Mouse (Mus musculus) E14TG2a.4 (cell line): ENCODE measurements around the gene Vav1.
A peak's percentile ranks its signal among the peaks of the same experiment; 100 is the strongest.

Experiments
- H3K27me3 ChIP-seq: 2 replicates; pipeline ENCODE4 v1.6.1; 2014; ENCODE audit warnings: low read length, control low read depth; ENCODE audit not compliant: insufficient read depth
- H3K36me3 ChIP-seq: 2 replicates; pipeline ENCODE4 v1.6.1; 2014; ENCODE audit warnings: low read length, control low read depth; ENCODE audit not compliant: insufficient read depth
- H3K4me1 ChIP-seq: replicated peaks from 2 replicates; pipeline ENCODE4 v1.6.1; 2014; ENCODE audit warnings: low read depth, low read length, control low read depth
- H3K4me3 ChIP-seq: replicated peaks from 2 replicates; pipeline ENCODE4 v1.5.1; 2014; ENCODE audit warnings: mild to moderate bottlenecking, low read length
- H3K9me3 ChIP-seq: 2 replicates; pipeline ENCODE4 v1.6.1; 2014; ENCODE audit warnings: low read length, control low read depth
- CTCF ChIP-seq: conservative IDR thresholded peaks from 2 replicates; pipeline ENCODE4 v1.5.1; 2014; ENCODE audit warnings: low read length
- NANOG ChIP-seq: IDR thresholded peaks from 2 replicates; pipeline ENCODE4 v1.6.1; 2014; ENCODE audit warnings: borderline replicate concordance, low read length, mixed read lengths
- POU5F1 ChIP-seq: IDR thresholded peaks from 2 replicates; pipeline ENCODE4 v1.6.1; 2014; ENCODE audit warnings: low read length, borderline replicate concordance

The Vav1 gene

DNA sequence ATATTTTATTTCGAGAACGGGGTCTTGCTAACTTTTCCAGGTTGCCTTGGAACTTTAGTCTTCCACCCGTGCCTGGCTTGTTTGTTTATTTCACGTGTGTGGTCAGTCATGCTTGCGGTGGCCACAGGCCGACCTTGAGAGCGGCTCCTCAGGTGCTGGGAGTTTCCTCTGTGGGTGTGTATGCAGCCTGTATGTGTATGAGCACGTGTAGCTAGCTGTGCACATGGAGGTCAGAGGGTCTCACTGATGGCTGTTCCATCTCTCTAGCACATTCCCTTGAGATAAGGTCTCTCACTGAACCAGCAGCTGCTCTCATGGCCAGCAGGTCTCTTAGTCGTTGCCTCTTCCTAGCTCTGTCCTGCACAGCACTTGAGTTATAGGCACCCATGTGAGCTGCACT, 18.5 kb upstream of the Vav1 start:
- Histone ChIP-seq H3K4me3 (no peak overlapping the region), H3K4me1 (peaks cover 78% of the 10 kb centered on the region)
- no peak for TF ChIP-seq CTCF
- no peak for TF ChIP-seq POU5F1
- no peak for TF ChIP-seq NANOG

DNA sequence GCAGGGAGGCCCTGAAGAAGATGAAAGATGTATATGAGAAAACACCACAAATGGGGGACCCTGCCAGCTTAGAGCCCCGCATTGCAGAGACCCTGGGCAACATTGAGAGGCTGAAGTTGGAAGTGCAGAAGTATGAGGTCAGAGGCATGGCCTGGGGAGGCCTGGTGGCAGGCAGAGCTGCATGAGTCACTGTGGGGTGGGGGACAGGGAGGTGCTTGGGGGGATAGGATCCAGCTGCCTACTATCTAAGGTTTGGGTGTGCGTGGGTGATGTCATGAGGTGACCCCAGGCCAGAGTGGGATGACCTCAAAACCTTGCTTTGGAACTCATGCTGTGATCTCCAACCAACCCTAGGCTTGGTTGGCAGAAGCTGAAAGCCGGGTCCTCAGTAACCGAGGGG, 17.6 kb upstream of the Vav1 start:
- H3K36me3 ChIP-seq: peaks cover 81% of the 10 kb centered on the region
- TF ChIP-seq NANOG (no peak), POU5F1 (no peak), CTCF (no peak)
- H3K4me1 ChIP-seq: peaks cover 82% of the 10 kb centered on the region
- no peaks in the 10 kb centered on the region for H3K9me3 ChIP-seq
- H3K27me3 ChIP-seq: no peaks in the 10 kb centered on the region
- no peak overlapping the region; the same call in 1 of the 2 replicates for H3K4me3 ChIP-seq

More for the DNA sequence above, 18.5 kb upstream of the Vav1 start:
- no peaks in the 10 kb centered on the region for H3K9me3 ChIP-seq
- H3K36me3 ChIP-seq: peaks cover 90% of the 10 kb centered on the region
- no peaks in the 10 kb centered on the region for H3K27me3 ChIP-seq

DNA sequence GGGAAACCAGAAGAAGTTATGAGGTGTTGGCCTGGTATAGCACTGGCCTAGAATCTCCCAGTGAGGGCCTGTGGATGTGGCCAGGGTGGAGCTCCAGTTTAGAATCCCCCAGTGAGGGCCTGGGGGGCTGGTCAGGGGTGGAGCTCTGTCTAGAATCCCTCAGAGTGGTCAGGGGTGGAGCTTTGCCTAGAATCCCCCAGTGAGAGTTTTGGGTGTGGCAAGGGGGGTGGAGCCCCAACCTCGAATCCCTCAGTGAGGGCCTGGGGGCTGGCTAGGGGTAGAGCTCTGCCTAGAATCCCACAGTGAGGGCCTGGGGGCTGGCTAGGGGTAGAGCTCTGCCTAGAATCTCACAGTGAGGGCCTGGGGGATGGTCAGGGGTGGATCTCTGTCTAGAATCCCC, 17.1 kb upstream of the Vav1 start:
- H3K4me1 ChIP-seq: peaks cover 81% of the 10 kb centered on the region
- H3K4me3 ChIP-seq: no peak overlapping the region; the same call in 1 of the 2 replicates
- H3K9me3 ChIP-seq: no peaks in the 10 kb centered on the region
- TF ChIP-seq CTCF (no peak), NANOG (no peak), POU5F1 (no peak)
- peaks cover 76% of the 10 kb centered on the region for H3K36me3 ChIP-seq
- H3K27me3 ChIP-seq: no peaks in the 10 kb centered on the region

- TF ChIP-seq POU5F1: no peak
- TF ChIP-seq NANOG: no peak
- no peak for TF ChIP-seq CTCF
- Histone ChIP-seq H3K9me3 (no peaks in the 10 kb centered on the region), H3K27me3 (no peaks in the 10 kb centered on the region), H3K4me3 (no peak overlapping the region), H3K36me3 (peaks cover 65% of the 10 kb centered on the region), H3K4me1 (peaks cover 74% of the 10 kb centered on the region)
Observed at GRCm38 (mm10) chr17:57262901-57263550, 15.9 kb upstream of the Vav1 start.

DNA sequence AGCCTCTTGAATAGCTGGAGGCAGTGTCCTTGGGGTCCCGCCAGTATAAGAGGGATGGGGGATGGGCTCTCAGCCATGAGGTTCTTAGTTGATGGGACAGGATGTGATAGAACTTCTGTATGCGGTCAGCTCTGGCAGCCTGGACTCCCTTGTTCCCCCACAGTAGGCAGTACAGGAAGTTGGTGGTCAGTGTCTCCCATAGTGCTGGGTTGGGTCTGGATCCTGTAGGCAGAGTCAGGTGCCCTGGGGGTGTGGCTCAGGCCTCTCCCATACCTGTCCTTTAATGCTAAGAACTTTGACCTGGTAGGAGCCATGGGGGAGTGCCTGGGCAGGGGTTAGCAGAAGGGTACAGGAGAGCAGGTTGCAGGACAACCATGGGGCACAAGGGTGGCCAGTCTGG, 14.7 kb upstream of the Vav1 start:
- Histone ChIP-seq H3K36me3 (peaks cover 54% of the 10 kb centered on the region), H3K9me3 (no peaks in the 10 kb centered on the region), H3K27me3 (no peaks in the 10 kb centered on the region), H3K4me3 (no peak overlapping the region), H3K4me1 (peaks cover 62% of the 10 kb centered on the region)
- no peak for TF ChIP-seq POU5F1
- no peak for TF ChIP-seq NANOG
- TF ChIP-seq CTCF: no peak

- H3K4me3 ChIP-seq: peak overlapping the region; percentile 45
- peaks cover 43% of the 10 kb centered on the region for H3K36me3 ChIP-seq
- H3K4me1 ChIP-seq: peaks cover 58% of the 10 kb centered on the region
- TF ChIP-seq POU5F1: no peak
- no peak for TF ChIP-seq CTCF
- no peak for TF ChIP-seq NANOG
- H3K27me3 ChIP-seq: 0 out of 2 replicates have a peak, but pooled peaks cover 2% of the 10 kb centered on the region
- H3K9me3 ChIP-seq: no peaks in the 10 kb centered on the region
Observed at GRCm38 (mm10) chr17:57264972-57265945, 13.6 kb upstream of the Vav1 start.

DNA sequence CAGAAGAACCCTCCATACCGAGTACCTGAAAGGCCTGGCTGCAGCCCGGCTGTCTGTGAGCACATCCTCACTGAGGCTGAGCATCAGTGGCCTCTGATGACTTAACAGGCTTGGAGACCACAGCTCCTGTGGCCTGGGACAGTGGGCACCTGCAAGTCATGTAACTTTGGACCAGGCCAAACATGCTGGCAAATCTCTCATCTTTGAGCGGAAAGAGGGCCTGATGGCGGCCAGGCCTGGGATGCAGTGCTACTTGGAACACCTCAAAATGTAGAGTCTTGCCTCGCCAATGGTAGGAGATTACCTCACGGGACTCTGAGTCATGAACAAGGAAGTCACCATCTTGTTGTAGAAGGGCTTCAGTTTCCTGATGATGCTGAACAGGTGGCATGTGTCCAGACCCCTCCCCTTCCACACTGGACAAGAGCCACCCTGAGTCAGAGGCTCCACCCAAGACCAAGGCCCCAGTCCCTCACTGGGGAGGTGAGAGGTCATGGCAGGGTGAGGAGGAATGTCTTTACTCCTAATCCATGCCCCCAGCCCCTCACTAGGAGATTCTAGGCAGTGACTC, 11.3 kb upstream of the Vav1 start:
- Histone ChIP-seq H3K36me3 (peaks cover 19% of the 10 kb centered on the region), H3K4me1 (peaks cover 46% of the 10 kb centered on the region), H3K9me3 (peaks cover 4% of the 10 kb centered on the region; the same call in 1 of the 2 replicates), H3K27me3 (0 out of 2 replicates have a peak, but pooled peaks cover 2% of the 10 kb centered on the region), H3K4me3 (no peak overlapping the region)
- TF ChIP-seq POU5F1 (no peak), NANOG (no peak), CTCF (no peak)

DNA sequence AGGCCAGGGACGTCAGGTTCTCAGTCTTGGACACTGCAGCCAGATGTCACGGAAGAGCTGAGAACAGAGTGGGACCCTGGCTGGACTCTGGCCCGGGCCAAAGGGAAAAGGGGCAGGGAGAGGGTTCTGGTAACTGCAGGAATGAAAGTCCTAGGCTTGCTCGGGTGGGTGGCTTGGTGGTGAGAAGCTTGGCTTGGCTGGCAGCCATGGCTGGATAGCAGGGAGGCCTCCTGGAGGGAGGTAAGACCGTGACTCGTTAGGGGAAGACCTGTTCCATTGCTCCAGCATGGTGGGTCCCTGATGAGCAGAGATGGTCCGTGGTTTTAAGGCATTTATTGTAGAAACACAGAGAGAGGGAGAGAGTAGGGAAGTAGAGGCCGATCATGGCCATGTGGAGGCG, 7.6 kb upstream of the Vav1 start:
- no peak for TF ChIP-seq POU5F1
- no peak for TF ChIP-seq NANOG
- TF ChIP-seq CTCF: no peak
- H3K9me3 ChIP-seq: peaks cover 4% of the 10 kb centered on the region; the same call in 1 of the 2 replicates
- H3K27me3 ChIP-seq: peaks cover 23% of the 10 kb centered on the region
- no peaks in the 10 kb centered on the region for H3K36me3 ChIP-seq
- no peak overlapping the region for H3K4me3 ChIP-seq
- H3K4me1 ChIP-seq: peaks cover 47% of the 10 kb centered on the region
